Mouse (Mus musculus): ENCODE measurements around the gene Doc2b.

Gene Doc2b

DNA sequence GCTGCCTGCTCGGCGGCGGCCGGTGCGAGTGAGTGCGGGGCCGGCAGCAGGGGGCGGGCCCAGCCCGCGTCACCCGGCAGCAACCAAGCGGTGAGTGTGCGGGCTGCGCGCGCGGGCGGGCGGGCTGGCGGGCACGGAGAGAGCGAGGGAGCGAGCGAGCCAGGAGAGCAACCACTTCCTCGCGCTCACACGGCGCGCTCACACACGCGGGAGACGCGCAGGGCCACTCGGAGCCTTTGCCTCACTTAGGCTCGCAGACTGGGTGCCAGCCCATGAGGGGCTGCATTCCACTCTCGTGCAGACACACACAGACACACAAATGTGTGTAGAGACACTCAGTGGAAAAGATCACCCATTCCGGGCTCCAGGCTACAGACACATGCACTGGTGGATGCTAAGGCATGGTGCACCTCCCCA, at the start of gene Doc2b:
Doc2b (minus strand) TSS at position 21 of the 417 bp plus-strand sequence.
- in situ Hi-C loops (cut with MboI, MseI) = no loop called here

DNA sequence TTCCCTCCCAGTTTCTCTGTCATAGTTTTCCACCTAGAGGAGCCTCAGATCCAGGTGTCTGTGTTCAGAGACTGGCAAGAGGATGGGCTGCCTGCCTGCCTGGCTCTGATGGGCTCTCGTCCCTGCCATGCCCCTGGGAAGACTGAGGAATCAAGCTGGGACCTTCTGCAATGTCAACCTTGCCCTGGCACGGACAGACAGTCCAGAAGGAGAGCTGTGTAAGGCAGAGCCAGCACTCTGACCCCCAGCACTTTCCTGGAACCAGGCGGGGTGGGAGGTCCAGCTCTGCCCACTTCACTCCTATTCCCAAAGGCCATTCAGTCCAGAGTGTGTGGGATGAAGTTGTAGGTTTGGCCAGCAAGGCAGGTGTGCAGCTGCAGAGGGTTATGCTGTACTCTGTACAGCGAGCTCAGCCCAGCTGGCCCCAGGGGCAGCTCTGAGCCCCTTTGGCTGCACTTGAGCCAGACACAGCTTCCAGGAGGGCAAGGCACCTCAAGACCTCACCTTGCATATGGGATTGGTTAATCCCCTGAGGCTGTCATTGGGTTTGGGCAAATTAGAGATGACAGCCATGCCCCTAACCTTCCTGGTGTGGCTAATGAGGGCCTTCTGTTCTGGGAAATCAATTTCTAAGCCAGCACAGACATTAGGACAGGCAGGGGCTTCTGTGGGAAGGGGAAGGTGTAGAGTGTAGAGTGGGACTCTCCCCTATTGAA, 47.2 kb upstream of the Doc2b start:
- in situ Hi-C loops (cut with MboI, MseI) = no loop called here

DNA sequence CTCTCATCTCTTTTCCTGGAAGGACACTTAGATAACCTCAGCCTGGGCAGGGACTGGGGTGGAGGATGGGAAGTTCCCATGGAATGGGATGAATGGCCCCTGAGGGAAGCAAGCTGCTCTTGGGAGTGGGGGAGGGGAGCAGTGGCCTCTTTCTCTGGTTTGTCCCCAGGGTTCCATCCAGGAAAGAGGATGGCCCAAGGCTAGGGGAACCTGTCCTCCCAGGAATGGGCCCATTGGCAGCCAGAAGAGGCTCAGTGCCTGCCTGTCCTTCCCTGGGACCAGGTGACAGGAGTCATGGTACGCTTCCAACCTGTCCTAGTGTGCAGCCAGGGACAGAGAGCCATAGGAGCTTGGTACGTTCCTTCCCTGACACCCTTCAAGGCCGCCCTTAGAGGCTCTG, 45.7 kb upstream of the Doc2b start:
- in situ Hi-C loops (cut with MboI, MseI) = no loop called here

- in situ Hi-C loops (cut with MboI, MseI) = no loop called here
Observed at GRCm38 (mm10) chr11:75839536-75840430, 43.9 kb upstream of the Doc2b start.

GRCm38 (mm10) chr11:75838861-75839426, 43.1 kb upstream of the Doc2b start:
- in situ Hi-C loops (cut with MboI, MseI) = no loop called here

- in situ Hi-C loops (cut with MboI, MseI) = no loop called here
Observed at GRCm38 (mm10) chr11:75836240-75836610, 40.4 kb upstream of the Doc2b start.

DNA sequence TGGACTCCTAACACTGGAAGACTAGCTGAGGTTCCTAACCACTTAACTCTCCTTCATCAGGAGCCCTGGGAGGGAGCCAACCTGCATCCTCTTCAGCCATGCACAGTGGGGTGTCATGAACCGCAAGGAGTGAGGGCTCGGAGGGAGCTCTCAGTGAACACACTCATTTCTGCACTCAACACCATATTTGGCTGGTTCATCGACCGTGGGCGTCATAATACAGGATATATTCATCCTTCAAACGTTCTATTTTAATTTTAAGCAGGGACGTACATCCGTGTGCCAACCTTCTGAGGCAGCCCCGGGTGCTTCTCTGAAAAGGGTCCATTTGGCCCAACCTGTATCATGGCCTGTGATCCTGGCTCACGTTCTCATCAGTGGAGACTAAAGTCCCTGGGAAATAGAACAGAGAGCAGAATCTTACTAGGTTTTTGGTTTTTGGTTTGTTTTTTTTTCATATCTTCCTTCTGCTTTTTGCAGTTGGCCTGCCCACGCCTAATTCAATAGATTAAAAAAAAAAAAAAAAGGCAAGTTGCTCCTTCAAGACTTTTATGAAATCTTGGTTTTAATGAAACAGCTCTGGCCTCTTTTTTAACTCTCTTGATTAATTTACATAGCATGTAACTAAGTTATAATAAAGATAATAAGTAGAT, 39.9 kb upstream of the Doc2b start:
- in situ Hi-C loops (cut with MboI, MseI) = no loop called here

DNA sequence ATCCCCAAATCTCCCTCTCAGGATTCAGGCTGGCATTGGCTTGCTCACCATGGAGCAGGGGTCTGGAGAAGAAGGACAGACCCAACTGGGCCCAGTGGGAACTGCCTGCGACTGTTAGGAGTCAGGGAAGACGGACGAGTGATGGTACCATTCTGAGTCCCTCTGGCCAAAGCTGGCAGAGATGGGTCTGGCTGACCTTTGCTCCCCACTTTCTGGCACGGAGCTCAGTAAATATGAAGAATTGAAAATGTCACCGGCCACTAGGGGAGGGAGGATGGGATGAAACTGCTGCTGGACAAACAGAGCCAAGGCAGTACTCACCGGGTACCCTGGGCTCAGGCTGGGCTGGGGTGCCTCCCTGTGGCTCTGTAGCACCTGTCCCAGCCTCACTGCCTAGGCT, 37.2 kb upstream of the Doc2b start:
- in situ Hi-C loops (cut with MboI, MseI) = no loop called here

DNA sequence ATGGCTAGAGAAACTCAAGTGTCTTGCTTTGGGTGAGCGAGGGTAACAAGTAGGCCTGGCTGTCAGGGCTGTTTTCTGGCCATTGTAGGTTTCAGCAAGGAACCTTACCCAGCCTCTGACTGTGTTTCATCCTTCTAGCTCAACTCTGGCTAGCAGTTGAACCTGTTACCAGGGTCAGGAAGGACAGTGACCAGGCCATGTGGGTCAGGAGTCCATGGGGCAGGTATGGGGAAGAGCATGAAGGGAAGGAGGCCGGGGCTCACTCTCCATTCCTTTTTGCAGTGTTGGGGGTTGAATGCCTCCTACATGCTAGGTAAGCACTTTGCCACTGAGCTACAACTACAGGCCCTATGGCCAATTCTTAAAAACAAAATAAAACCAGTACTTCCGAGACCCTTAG, 34.5 kb upstream of the Doc2b start:
- in situ Hi-C loops (cut with MboI, MseI) = no loop called here

- in situ Hi-C loops (cut with MboI, MseI) = no loop called here
Observed at GRCm38 (mm10) chr11:75827414-75827813, 31.6 kb upstream of the Doc2b start.

- in situ Hi-C loops (cut with MboI, MseI) = loop anchor here (5.0 kb wide), 1 partner anchor 1489 kb away; no protein-coding TSS in a partner anchor
Observed at GRCm38 (mm10) chr11:75823506-75823905, 27.7 kb upstream of the Doc2b start.

GRCm38 (mm10) chr11:75813085-75813484, 17.2 kb upstream of the Doc2b start:
- in situ Hi-C loops (cut with MboI, MseI) = no loop called here

DNA sequence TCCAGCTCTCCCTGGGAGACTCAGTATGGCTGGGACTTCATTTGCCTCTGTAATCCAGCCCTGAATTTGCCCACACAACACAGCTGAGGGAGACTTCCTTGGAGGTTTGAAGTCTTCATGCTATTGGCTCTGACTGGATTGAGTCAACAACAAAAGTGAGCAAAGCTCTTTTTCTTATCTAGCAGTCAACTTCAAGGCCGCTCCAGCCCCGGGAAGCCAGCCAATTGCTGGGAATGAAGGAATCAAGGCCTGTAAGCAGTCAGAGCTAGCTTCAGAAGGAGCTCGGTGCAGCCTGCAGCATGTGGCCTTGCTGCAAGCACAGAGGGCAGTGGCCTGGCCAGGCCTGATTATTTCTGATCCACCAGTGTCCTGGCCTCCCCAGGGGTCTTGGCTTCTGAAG, 16.1 kb upstream of the Doc2b start:
- in situ Hi-C loops (cut with MboI, MseI) = no loop called here

- in situ Hi-C loops (cut with MboI, MseI) = no loop called here
Observed at GRCm38 (mm10) chr11:75810526-75810925, 14.7 kb upstream of the Doc2b start.

DNA sequence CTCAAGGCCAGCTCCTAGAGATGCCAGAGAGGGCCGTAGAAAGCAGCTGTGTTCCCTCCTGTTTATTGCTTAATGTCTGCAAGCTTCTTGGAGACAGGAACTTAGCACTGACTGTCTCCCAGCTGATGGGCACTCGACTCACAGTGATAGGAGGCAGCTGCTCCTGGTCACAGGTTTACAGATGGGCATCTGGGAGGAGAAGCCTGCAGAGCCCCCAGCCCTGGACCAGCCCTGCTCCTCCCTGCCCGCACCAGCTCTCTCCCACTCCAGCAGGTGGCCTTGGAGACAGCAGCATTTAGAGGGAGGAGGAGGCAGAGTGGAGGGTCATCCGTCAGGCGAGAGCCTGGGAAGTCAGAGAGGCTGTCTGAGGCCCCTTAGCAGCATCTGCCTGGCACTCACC, 11.6 kb upstream of the Doc2b start:
- in situ Hi-C loops (cut with MboI, MseI) = no loop called here

- in situ Hi-C loops (cut with MboI, MseI) = no loop called here
Observed at GRCm38 (mm10) chr11:75801771-75802550, 6.1 kb upstream of the Doc2b start.

DNA sequence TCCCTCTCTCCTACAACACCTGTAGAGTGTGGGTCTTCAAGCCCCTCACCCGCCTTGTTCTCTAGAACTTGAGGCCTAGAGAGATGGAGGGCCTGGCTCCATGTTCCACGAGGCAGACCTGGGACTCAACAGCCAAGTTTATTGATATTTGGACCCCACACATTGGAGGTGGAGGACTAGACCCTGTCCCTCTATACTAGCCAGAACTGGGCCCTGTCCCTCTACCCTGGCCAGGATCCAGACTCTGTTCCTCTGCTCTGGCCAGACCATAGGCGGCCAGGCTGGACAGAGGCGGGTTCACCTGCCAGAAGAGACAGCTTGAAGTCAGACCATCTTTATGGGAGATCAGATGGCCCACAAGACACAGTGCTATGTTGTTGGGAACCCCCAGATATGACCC, 5.5 kb upstream of the Doc2b start:
- in situ Hi-C loops (cut with MboI, MseI) = no loop called here

DNA sequence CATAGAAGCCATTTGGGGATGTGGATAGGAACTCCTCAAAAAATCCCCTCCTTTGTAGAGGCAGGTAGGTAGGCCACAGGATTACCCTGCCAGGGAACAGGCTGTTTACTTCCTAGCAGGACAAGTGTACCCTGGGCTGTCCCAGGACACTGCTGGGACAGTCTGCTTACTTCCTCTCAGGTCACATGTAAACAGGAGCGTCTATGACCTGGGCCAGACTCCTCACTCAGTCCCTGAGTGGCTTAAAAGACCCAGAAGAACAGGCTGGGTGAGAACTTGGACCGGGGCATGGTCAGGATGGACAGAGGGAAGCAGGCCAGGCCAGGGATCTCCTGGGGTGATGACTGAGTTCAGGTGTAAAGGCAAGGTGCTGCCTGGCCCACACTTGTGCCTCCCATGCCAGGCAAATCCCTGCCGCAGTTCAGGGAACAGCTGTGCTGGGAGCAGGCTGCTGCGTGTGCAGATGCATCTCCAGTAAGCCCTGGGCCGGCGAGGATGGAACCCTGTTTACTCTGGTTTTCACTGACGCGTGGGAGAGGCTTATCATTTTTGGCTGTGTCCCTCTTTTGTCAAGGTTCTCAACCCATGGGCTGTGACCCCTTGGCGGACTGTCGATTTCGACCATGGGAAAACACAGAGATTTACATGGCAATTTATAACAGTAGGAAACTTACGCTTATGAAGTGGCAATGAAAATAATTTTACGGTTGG, 842 bp upstream of the Doc2b start:
- in situ Hi-C loops (cut with MboI, MseI) = no loop called here

GRCm38 (mm10) chr11:75795321-75795636, 570 bp downstream of the Doc2b start:
- in situ Hi-C loops (cut with MboI, MseI) = no loop called here

DNA sequence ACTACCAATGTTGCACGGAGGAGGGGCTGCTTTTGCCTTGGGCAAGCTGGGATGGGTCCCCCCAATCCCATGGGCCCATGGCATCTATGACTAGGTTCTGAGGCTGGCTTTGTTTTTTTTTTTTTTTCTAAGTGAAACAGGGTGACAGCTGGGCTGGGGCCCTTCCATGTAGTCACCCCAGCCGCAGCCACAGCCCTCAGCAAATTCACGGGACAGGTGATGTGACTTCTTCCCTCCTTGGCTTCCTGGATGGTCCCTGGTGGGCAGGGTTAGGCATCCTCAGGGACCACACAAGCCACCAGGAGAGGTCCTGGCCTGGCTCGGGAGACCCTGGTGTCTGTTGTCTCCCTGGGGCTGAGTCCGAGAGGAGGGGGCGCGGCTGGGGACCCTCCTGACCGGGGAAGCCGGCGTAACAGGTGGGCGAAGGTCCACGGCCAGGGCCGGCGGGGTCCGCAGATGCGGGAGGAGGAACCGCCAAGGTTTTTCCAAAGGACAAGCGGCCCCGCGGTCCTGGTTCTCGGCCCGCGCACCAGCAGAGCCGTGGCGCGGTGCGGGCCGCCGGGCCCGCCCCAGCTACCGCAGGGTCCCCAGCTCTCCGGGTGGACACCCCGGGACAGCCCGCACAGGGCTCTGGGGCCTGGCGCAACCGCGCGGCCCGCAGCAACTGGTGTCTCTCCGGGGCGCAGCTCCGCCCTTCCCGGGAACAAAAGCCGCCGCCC, 1.1 kb downstream of the Doc2b start:
- in situ Hi-C loops (cut with MboI, MseI) = no loop called here

All from regulatory T cell (primary cell).